Mouse (Mus musculus) intestine, postnatal 0 days (tissue): ENCODE results near the gene Tcp10a. TPM values are rescaled to one million over a fixed set of nuclear protein-coding genes. Genes with fewer than 3 reads are reported as not detected.
"Not testable (repeated sequence)": the region's sequence is repeated elsewhere in the genome, so short reads cannot be mapped to it uniquely, and the experiment has no call there.

Experiments used
- ATAC-seq: fragments of 200-750 bp; cut with Nextera tagmentation; 2 replicates; pipeline ENCODE4 v1.8.0; 2017; ENCODE audit warnings: mild to moderate bottlenecking, moderate TSS enrichment, moderate library complexity
- H3K27ac ChIP-seq: fragments of 300-500 bp; sonication (generic); 2 replicates; pipeline ENCODE4 v1.5.1; 2014; ENCODE audit warnings: mild to moderate bottlenecking, low read depth, low read length, moderate library complexity
- H3K27me3 ChIP-seq: fragments of 300-500 bp; sonication (generic); replicated peaks from 2 replicates; pipeline ENCODE4 v1.6.1; 2014; ENCODE audit warnings: low read length, mixed read lengths; ENCODE audit not compliant: control insufficient read depth, insufficient read depth
- H3K36me3 ChIP-seq: fragments of 300-500 bp; sonication (generic); 2 replicates; pipeline ENCODE4 v1.6.1; 2014; ENCODE audit warnings: mild to moderate bottlenecking, moderate library complexity; ENCODE audit not compliant: control insufficient read depth, insufficient read depth
- H3K4me1 ChIP-seq: fragments of 300-500 bp; sonication (generic); replicated peaks from 2 replicates; pipeline ENCODE4 v1.6.1; 2014; ENCODE audit warnings: antibody characterized with exemption, low read length, mixed read lengths; ENCODE audit not compliant: control insufficient read depth, insufficient read depth
- H3K4me2 ChIP-seq: fragments of 300-500 bp; sonication (generic); replicated peaks from 2 replicates; pipeline ENCODE4 v1.6.1; 2014; ENCODE audit warnings: low read depth, mild to moderate bottlenecking, moderate library complexity
- H3K4me3 ChIP-seq: fragments of 300-500 bp; sonication (generic); 2 replicates; pipeline ENCODE4 v1.5.1; 2014; ENCODE audit warnings: low read depth, low read length
- H3K9ac ChIP-seq: fragments of 300-500 bp; sonication (generic); 2 replicates; pipeline ENCODE4 v1.6.1; 2014; ENCODE audit warnings: mild to moderate bottlenecking, low read depth, low read length
- H3K9me3 ChIP-seq: fragments of 300-500 bp; sonication (generic); 2 replicates; pipeline ENCODE4 v1.6.1; 2016; ENCODE audit warnings: mixed run types; ENCODE audit not compliant: control insufficient read depth
- CTCF ChIP-seq: sonication (generic); IDR thresholded peaks from 2 replicates; pipeline ENCODE4 v1.5.1; 2016; ENCODE audit warnings: low read depth, mild to moderate bottlenecking, control low read depth, antibody characterized with exemption, moderate library complexity
- WGBS: fragments of 180-500 bp; shearing (Covaris S2); extraction: QIAGEN DNeasy Blood & Tissue Kit; methylation state at CpG from one replicate; pipeline ENCODE4 v1.1.7; 2014; 5-methylcytosine and 5-hydroxymethylcytosine counted together
- polyA plus RNA-seq: library from polyadenylated mRNA; unstranded; fragments of >200 nt; fragmentation: Nextera tagmentation; extraction: Ambion mirVana; gene quantifications from 2 replicates; pipeline ENCODE4 v1.2.1, GENCODE M21; 2015

Tcp10a gene
- not detected in 2 replicates for polyA plus RNA-seq

DNA sequence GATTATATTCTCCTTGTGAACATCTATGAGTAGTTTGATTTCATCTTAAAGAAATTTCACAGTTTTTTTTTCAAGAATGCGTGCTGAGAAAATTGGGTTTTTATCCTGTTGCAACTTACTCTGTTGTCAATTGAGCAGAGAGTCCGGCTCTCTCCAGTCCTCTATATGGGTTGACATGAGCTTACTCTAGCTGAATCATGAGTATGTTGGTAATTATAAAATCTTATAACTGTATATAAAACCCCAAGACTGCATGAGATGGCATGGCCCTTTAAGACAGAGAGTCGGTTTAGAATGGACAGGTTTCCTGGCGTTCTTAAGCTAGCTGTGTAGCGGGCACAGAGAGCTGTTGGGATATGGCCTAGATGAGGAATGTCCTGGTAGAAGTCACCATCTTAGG is at the start of gene Tcp10a:
TSS of gene Tcp10a (plus strand) at position 301 of the 400 bp plus-strand sequence.
- H3K4me1 ChIP-seq, H3K27me3 ChIP-seq, H3K9me3 ChIP-seq, H3K27ac ChIP-seq, H3K4me2 ChIP-seq, H3K4me3 ChIP-seq, ATAC-seq, H3K36me3 ChIP-seq, H3K9ac ChIP-seq: not testable (repeated sequence)
- 91% methylated on average over 3 of the region's 5 CpGs for WGBS

DNA sequence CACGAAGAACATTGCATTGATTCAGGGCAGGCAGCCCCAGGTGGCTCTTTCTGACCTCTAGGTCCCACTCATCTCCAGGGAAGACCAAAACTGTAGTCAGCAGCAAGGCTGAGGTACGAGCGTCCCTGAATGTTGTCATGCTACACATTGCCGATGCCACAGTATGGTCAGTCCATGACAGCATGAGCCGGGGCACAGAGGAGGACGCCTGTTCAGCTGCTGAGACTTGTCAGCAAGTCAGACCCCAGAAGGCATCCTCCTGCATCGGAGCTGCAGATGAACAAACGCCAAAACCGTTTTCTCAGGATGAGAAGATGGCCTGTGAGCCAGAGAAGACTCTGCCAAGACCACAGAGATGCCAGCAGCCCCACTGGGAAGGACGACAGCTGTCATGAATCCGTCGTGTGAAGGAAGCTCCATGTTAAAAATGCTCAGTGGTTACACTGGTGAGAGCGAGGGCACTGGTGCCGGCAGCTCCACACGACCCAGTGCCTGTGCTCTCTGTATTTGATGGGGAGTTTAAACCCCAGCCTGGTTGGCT is 45.7 kb upstream of the Tcp10a start:
- no peak overlapping the region for H3K4me2 ChIP-seq
- 92% methylated on average over 15 of the region's 15 CpGs for WGBS
- H3K27me3 ChIP-seq, result no peaks in the 10 kb centered on the region
- no peak overlapping the region for H3K4me3 ChIP-seq
- H3K9me3 ChIP-seq, result no peaks in the 10 kb centered on the region
- no peak for TF ChIP-seq CTCF
- H3K36me3 ChIP-seq, result 0 out of 2 replicates have a peak, but pooled peaks cover 5% of the 10 kb centered on the region
- H3K27ac ChIP-seq, result no peak overlapping the region
- no peak for ATAC-seq
- no peaks in the 10 kb centered on the region for H3K4me1 ChIP-seq
- no peak overlapping the region for H3K9ac ChIP-seq

DNA sequence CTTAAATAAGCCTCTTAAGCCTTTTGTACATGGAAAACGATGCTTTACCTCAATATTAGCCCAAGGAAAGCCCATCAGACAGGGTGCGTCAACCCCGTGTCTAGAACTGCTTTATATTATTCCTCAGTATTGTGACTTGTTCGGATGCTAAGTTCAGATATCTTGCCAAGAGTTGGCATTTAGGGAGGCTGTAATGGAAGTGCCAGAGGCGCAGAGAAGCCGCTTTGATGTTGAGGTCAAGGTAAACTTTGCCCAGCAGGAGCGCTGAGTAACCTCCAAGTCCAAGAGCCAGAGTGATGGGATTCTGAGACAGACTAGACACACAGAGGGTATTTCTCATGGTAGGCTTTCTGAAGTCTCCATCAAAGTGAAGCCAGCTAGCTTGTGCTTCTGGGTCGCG is 45.2 kb upstream of the Tcp10a start:
- H3K27ac ChIP-seq, result no peak overlapping the region
- 91% methylated on average over 9 of the region's 9 CpGs for WGBS
- no peak for TF ChIP-seq CTCF
- H3K36me3 ChIP-seq, result 0 out of 2 replicates have a peak, but pooled peaks cover 5% of the 10 kb centered on the region
- H3K9me3 ChIP-seq, result no peaks in the 10 kb centered on the region
- H3K9ac ChIP-seq, result no peak overlapping the region
- no peak overlapping the region for H3K4me2 ChIP-seq
- ATAC-seq, result no peak
- H3K4me1 ChIP-seq, result no peaks in the 10 kb centered on the region; the same call in 1 of the 2 replicates
- no peak overlapping the region for H3K4me3 ChIP-seq
- no peaks in the 10 kb centered on the region for H3K27me3 ChIP-seq

DNA sequence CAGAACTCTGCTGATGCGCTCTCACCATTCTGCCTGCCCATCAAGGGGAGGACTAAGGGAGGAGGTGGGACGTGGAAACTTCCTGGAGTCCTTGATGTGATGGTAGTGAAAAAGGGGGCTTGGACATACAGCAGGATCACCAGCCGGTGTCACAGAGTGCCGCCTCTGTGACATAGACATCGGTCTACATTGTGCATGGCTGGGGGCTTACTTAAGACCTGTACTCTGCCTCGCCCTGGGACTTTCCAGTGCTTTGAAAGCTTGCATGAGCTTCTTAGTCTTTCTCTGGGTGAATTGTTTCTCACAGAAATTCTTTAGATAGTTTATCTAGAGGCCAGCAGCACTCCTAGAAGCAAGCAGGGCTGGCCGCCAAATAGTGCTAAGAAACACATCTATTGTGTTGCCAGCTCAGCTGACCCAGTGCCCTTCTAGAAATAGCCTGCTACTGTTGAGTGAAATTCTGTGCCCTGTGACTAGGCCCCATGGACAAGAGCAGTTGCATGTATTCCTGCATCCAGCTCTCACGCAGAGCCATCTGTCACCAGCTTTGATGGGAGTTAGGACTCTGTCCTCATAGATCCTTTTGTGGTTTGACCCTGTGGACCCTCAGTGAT is 40.0 kb upstream of the Tcp10a start:
- no peaks in the 10 kb centered on the region for H3K27me3 ChIP-seq
- no peak for TF ChIP-seq CTCF
- no peak overlapping the region for H3K27ac ChIP-seq
- WGBS, result 61% methylated on average over 8 of the region's 8 CpGs
- H3K4me2 ChIP-seq, result no peak overlapping the region
- no peaks in the 10 kb centered on the region for H3K9me3 ChIP-seq
- ATAC-seq, result no peak
- H3K9ac ChIP-seq, result no peak overlapping the region
- H3K4me1 ChIP-seq, result no peaks in the 10 kb centered on the region; the same call in 1 of the 2 replicates
- no peaks in the 10 kb centered on the region for H3K36me3 ChIP-seq
- no peak overlapping the region for H3K4me3 ChIP-seq

- no peak for ATAC-seq
Measured at GRCm38 (mm10) chr17:7285292-7285691, 39.2 kb upstream of the Tcp10a start.

GRCm38 (mm10) chr17:7286422-7287050 is 37.9 kb upstream of the Tcp10a start:
- no peak overlapping the region for H3K27ac ChIP-seq
- no peaks in the 10 kb centered on the region for H3K27me3 ChIP-seq
- no peaks in the 10 kb centered on the region for H3K9me3 ChIP-seq
- H3K36me3 ChIP-seq, result no peaks in the 10 kb centered on the region
- TF ChIP-seq CTCF, result no peak
- H3K4me2 ChIP-seq, result no peak overlapping the region
- H3K4me3 ChIP-seq, result no peak overlapping the region
- ATAC-seq, result no peak
- no peaks in the 10 kb centered on the region; the same call in 1 of the 2 replicates for H3K4me1 ChIP-seq
- H3K9ac ChIP-seq, result no peak overlapping the region
- WGBS, result 83% methylated on average over 12 of the region's 12 CpGs

More at GRCm38 (mm10) chr17:7285292-7285691, 39.2 kb upstream of the Tcp10a start:
- H3K4me3 ChIP-seq, result no peak overlapping the region
- H3K9me3 ChIP-seq, result no peaks in the 10 kb centered on the region
- H3K4me2 ChIP-seq, result no peak overlapping the region
- no peaks in the 10 kb centered on the region for H3K27me3 ChIP-seq
- WGBS, result 68% methylated on average over 12 of the region's 12 CpGs
- TF ChIP-seq CTCF, result no peak; the same call in 1 of the 2 replicates
- no peak overlapping the region for H3K27ac ChIP-seq
- no peaks in the 10 kb centered on the region for H3K36me3 ChIP-seq
- no peaks in the 10 kb centered on the region; the same call in 1 of the 2 replicates for H3K4me1 ChIP-seq
- no peak overlapping the region for H3K9ac ChIP-seq
